Mouse (Mus musculus) kidney, adult 2 months (tissue): Measurements from ENCODE around the gene Piwil1. TPM values are rescaled to one million over a fixed set of nuclear protein-coding genes. Genes with fewer than 3 reads are reported as not detected.

Source experiments
- DNase-seq: peaks from one replicate; pipeline ENCODE4 v3.0.0; 2021
- H3K27ac ChIP-seq: fragments of 200-500 bp; 2 replicates; pipeline ENCODE4 v1.5.1; 2012; ENCODE audit warnings: low read depth, low read length, control low read depth, inconsistent platforms; ENCODE audit not compliant: insufficient read depth
- H3K27me3 ChIP-seq: fragments of 200-500 bp; replicated peaks from 2 replicates; pipeline ENCODE4 v1.6.1; 2012; ENCODE audit warnings: mild to moderate bottlenecking, moderate library complexity, low read length, inconsistent platforms; ENCODE audit not compliant: control insufficient read depth, insufficient read depth
- H3K36me3 ChIP-seq: fragments of 200-500 bp; 2 replicates; pipeline ENCODE4 v1.6.1; 2012; ENCODE audit warnings: mild to moderate bottlenecking, moderate library complexity, low read length, inconsistent platforms; ENCODE audit not compliant: control insufficient read depth, insufficient read depth
- H3K4me1 ChIP-seq: fragments of 200-500 bp; 2 replicates; pipeline ENCODE4 v1.6.1; 2011; ENCODE audit warnings: low read length; ENCODE audit not compliant: control insufficient read depth, insufficient read depth
- H3K4me3 ChIP-seq: fragments of 200-500 bp; 2 replicates; pipeline ENCODE4 v1.5.1; 2011; ENCODE audit warnings: mild to moderate bottlenecking, low read depth, low read length, control low read depth; ENCODE audit not compliant: insufficient read depth
- CTCF ChIP-seq: fragments of 200-500 bp; conservative IDR thresholded peaks from 2 replicates; pipeline ENCODE4 v1.5.1; 2011; ENCODE audit warnings: low read depth, mild to moderate bottlenecking, control low read depth, low read length, moderate library complexity, mixed read lengths; ENCODE audit not compliant: insufficient read depth, insufficient read length
- POLR2A ChIP-seq: fragments of 200-500 bp; IDR thresholded peaks from one replicate; pipeline ENCODE4 v1.6.1; 2011; ENCODE audit warnings: low read depth, low read length, control low read depth
- WGBS: fragments of 180-500 bp; shearing (Covaris S2); methylation state at CpG from one replicate; pipeline ENCODE4 v1.1.7; 2018; 5-methylcytosine and 5-hydroxymethylcytosine counted together
- polyA plus RNA-seq: library from polyadenylated mRNA; depleted of rRNA; stranded (reverse); fragments of >200 nt; gene quantifications from 2 replicates; pipeline ENCODE4 v1.2.3, GENCODE M21; 2012

Gene Piwil1
- polyA plus RNA-seq, 1 experiment, result 0.06 TPM

DNA sequence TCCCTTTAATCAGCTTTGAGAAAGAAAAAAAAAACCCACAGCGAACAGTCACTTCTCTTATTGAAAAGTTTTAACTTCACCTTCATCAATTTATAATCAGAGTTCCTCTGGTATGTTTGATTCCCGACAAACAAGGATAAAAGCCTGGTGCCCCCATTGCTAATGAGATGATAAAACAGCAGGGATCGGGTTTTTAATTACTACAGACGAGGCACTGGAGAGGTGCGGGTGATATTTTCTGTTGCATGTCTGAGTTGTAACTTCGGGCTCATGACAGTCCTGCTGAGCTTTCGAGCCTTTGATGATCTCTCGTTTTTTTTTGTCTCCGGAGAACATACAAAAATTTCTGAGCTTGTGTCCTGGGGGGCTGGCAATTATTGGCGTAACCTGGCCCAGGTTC, 5.5 kb upstream of the Piwil1 start:
- no peak for DNase-seq
- Histone ChIP-seq H3K27me3 (no peaks in the 10 kb centered on the region), H3K27ac (no peak overlapping the region), H3K4me3 (no peak overlapping the region), H3K36me3 (no peaks in the 10 kb centered on the region), H3K4me1 (no peaks in the 10 kb centered on the region)
- WGBS, result 31% methylated on average over 10 of the region's 10 CpGs
- TF ChIP-seq POLR2A (no peak), CTCF (no peak)

DNA sequence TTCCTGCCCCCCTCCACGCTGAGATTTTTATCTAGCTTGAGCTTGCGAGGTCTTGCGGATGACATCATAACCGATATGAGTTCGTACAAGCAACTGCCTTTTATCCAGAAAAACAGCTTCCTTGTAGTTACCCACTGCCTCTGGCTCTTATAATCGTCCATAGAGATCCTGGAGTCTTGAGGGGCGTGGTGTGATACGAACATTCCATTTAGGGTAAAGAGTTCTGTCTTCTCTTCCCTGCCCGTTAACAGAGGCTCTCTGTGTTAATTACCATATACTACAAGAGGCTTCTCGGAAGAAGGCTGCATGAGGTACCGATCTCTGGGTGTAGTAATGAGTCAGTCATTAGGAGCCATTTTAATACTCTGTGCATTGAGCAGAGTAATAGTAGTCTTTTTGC, 1.6 kb upstream of the Piwil1 start:
- WGBS, result 60% methylated on average over 11 of the region's 11 CpGs
- H3K36me3 ChIP-seq, result no peaks in the 10 kb centered on the region
- H3K27ac ChIP-seq, result no peak overlapping the region
- DNase-seq, result no peak
- H3K4me3 ChIP-seq, result no peak overlapping the region
- no peak for TF ChIP-seq CTCF
- TF ChIP-seq POLR2A, result no peak
- H3K27me3 ChIP-seq, result no peaks in the 10 kb centered on the region
- no peaks in the 10 kb centered on the region for H3K4me1 ChIP-seq

- Histone ChIP-seq H3K27ac (no peak overlapping the region), H3K36me3 (no peaks in the 10 kb centered on the region), H3K4me1 (no peaks in the 10 kb centered on the region), H3K4me3 (no peak overlapping the region), H3K27me3 (no peaks in the 10 kb centered on the region)
- TF ChIP-seq CTCF (no peak), POLR2A (no peak)
- DNase-seq, result no peak
- 29% methylated on average over 10 of the region's 10 CpGs for whole genome bisulfite sequencing
Measured at GRCm38 (mm10) chr5:128703688-128704087, 1.4 kb downstream of the Piwil1 start.

- no peak for DNase-seq
- H3K4me1 ChIP-seq, result no peaks in the 10 kb centered on the region
- no peak overlapping the region for H3K4me3 ChIP-seq
- no peak overlapping the region for H3K27ac ChIP-seq
- H3K36me3 ChIP-seq, result no peaks in the 10 kb centered on the region
- no peaks in the 10 kb centered on the region for H3K27me3 ChIP-seq
- 47% methylated on average over 16 of the region's 19 CpGs for WGBS
- no peak for TF ChIP-seq CTCF
- TF ChIP-seq POLR2A, result no peak
Measured at GRCm38 (mm10) chr5:128704134-128704904, 2.0 kb downstream of the Piwil1 start.

GRCm38 (mm10) chr5:128706467-128706866, 4.1 kb downstream of the Piwil1 start:
- no peak overlapping the region for H3K4me3 ChIP-seq
- WGBS, result 100% methylated on average over 1 of the region's 1 CpGs
- no peaks in the 10 kb centered on the region for H3K4me1 ChIP-seq
- no peak for DNase-seq
- H3K27me3 ChIP-seq, result no peaks in the 10 kb centered on the region
- H3K36me3 ChIP-seq, result no peaks in the 10 kb centered on the region
- no peak overlapping the region for H3K27ac ChIP-seq
- TF ChIP-seq POLR2A (no peak), CTCF (no peak)

- no peak for DNase-seq
- TF ChIP-seq CTCF (no peak), POLR2A (no peak)
- 92% methylated on average over 11 of the region's 11 CpGs for WGBS
- Histone ChIP-seq H3K27me3 (no peaks in the 10 kb centered on the region), H3K36me3 (no peaks in the 10 kb centered on the region), H3K4me1 (no peaks in the 10 kb centered on the region), H3K27ac (no peak overlapping the region), H3K4me3 (no peak overlapping the region)
Measured at GRCm38 (mm10) chr5:128707271-128707670, 4.9 kb downstream of the Piwil1 start.

DNA sequence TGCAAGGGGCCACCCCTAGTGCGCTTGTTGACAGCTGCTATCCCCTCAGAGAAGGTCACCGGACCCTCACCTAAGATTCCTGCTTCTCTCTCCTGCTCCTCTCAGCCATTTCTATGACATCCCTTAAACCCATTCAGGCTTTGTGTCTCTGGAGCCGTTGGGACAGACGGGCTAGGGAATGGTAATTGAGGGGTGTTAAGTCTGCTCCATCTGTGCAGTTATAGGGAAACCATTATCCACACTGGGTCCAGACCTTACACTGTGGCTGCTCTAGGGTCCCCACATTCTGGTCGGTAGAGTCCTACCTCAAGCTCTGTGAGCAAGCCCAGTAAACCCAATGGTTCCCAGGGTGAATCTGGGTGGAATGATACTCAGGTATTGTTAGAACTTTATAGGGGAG, 6.6 kb downstream of the Piwil1 start:
- H3K36me3 ChIP-seq, result no peaks in the 10 kb centered on the region
- TF ChIP-seq CTCF (no peak), POLR2A (no peak)
- no peak for DNase-seq

More for the DNA sequence above, 6.6 kb downstream of the Piwil1 start:
- Histone ChIP-seq H3K27me3 (no peaks in the 10 kb centered on the region), H3K27ac (no peak overlapping the region), H3K4me1 (no peaks in the 10 kb centered on the region), H3K4me3 (no peak overlapping the region)
- 70% methylated on average over 5 of the region's 5 CpGs for WGBS
